Mouse (Mus musculus) olfactory bulb, adult 2 months (tissue): ENCODE results near the gene Mab21l1. TPM values are rescaled to one million over a fixed set of nuclear protein-coding genes. Genes with fewer than 3 reads are reported as not detected.

Experiments used
- H3K27ac ChIP-seq: fragments of 200-500 bp; 2 replicates; pipeline ENCODE4 v1.5.1; 2012; ENCODE audit warnings: low read depth, low read length; ENCODE audit not compliant: insufficient read depth
- H3K4me1 ChIP-seq: fragments of 200-500 bp; 2 replicates; pipeline ENCODE4 v1.6.1; 2012; ENCODE audit warnings: low read length; ENCODE audit not compliant: control insufficient read depth, insufficient read depth
- H3K4me3 ChIP-seq: fragments of 200-500 bp; 2 replicates; pipeline ENCODE4 v1.5.1; 2012; ENCODE audit warnings: mild to moderate bottlenecking, low read depth, low read length, moderate library complexity; ENCODE audit not compliant: insufficient read depth
- CTCF ChIP-seq: fragments of 200-500 bp; IDR thresholded peaks from 2 replicates; pipeline ENCODE4 v1.5.1; 2012; ENCODE audit warnings: low read depth, mild to moderate bottlenecking, low read length, moderate library complexity; ENCODE audit not compliant: insufficient read depth
- POLR2A ChIP-seq: fragments of 200-500 bp; IDR thresholded peaks from 2 replicates; pipeline ENCODE4 v1.6.1; 2012; ENCODE audit warnings: mild to moderate bottlenecking, low read depth, low read length, moderate library complexity; ENCODE audit not compliant: insufficient read depth
- WGBS: fragments of 180-500 bp; shearing (Covaris S2); methylation state at CpG from one replicate; pipeline ENCODE4 v1.1.7; 2018; 5-methylcytosine and 5-hydroxymethylcytosine counted together
- polyA plus RNA-seq: library from polyadenylated mRNA; stranded (reverse); fragments of >200 nt; gene quantifications from 2 replicates; pipeline ENCODE4 v1.2.4, GENCODE M21; 2012; ENCODE audit warnings: low replicate concordance; ENCODE audit not compliant: missing spikeins, insufficient read depth, insufficient read length

Mab21l1 gene
- polyA plus RNA-seq, 1 experiment = not detected

DNA sequence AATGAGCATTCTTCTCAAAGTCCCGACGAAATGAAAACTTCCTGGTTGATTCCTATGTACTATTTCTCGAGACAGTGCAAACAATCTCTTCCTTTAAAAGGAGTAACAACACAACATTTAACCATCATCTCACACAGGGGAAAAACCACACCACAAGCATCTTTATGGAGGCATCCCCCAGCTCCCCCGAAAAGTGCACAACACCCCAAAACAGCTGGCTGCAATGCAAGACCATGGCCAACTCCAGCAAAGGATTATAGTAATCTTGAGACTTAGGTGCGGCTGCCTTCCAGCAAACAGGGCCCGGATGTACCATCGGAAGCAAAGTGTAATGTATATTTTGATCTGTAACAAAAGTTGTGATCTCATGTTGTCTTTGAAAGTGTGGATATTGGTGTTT lies 1.8 kb downstream of the Mab21l1 start:
- H3K4me3 ChIP-seq = no peak overlapping the region
- peaks cover 10% of the 10 kb centered on the region; the same call in 1 of the 2 replicates for H3K4me1 ChIP-seq
- no peak for TF ChIP-seq CTCF
- no peak for TF ChIP-seq POLR2A
- WGBS = 90% methylated on average over 7 of the region's 7 CpGs
- H3K27ac ChIP-seq = no peak overlapping the region

DNA sequence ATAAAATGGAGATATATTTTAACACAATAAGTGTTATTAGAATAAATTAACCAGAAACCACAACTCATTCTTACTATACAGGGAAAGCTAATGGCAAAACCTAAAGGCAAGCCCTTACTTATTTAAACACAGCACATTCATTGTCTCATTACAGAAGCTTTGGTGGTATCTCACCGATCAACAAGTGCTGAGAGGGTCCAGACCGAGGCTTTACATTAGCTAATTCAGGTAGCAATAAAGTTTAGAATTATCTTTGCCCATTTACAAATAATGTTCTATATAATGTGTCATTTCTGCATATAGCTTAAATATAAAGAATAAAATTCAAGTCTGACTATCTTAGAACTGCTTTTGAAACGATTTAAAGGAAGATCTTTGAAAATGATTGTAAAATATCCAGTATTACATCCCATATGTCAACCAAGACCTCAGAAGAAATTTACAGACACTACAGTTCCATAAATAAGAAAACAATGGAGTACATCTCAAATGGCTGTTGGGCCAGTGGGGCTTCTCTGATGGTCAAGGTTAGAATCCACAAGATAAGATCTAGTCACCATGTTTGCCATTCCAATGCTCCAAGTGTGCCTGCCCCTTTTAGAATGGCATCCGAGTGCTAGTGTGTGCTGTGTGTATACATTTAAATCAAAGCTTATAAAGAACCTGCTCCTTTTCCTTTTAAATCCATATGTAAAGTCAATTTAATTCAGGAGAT lies 3.1 kb downstream of the Mab21l1 start:
- TF ChIP-seq POLR2A (no peak), CTCF (no peak)
- no peak overlapping the region for H3K4me3 ChIP-seq
- no peak overlapping the region for H3K27ac ChIP-seq
- WGBS = 95% methylated on average over 4 of the region's 4 CpGs
- peaks cover 5% of the 10 kb centered on the region; the same call in 1 of the 2 replicates for H3K4me1 ChIP-seq

DNA sequence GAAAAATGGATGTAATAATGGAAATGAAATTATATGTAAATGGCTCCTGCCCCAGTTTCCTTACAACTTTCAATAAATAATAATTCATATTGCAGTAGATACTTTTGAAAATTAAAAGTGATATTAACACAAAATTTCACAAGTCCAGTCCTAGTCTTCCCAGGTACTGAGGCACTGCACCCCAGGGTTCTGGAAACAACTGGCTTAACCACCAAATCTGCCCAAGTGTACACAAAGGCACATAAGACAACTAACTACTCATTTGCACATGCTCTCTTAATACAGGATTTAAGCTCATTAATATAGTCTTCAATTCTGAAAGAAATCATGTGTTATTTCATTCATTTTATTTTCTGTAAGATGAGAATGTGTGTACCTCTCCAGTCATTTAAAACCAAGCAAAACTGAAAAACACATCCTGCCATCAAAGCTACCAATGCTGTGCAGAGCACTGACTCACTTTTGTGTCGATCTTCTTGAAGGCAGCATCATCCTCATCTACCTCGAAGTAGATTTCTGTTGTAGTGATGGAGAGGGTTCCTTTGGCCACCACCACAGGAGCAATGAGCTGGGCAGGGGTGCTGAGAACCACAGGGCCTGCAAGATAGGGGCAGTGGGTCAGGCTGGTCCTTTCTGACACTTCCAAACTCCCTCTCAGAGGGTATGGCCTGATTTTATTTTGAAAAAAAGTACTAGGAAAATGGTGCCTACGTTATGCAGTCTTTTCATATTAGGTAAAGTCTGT lies 3.8 kb downstream of the Mab21l1 start:
- no peak overlapping the region for H3K4me3 ChIP-seq
- WGBS = 79% methylated on average over 3 of the region's 3 CpGs
- TF ChIP-seq POLR2A (no peak), CTCF (no peak)

DNA sequence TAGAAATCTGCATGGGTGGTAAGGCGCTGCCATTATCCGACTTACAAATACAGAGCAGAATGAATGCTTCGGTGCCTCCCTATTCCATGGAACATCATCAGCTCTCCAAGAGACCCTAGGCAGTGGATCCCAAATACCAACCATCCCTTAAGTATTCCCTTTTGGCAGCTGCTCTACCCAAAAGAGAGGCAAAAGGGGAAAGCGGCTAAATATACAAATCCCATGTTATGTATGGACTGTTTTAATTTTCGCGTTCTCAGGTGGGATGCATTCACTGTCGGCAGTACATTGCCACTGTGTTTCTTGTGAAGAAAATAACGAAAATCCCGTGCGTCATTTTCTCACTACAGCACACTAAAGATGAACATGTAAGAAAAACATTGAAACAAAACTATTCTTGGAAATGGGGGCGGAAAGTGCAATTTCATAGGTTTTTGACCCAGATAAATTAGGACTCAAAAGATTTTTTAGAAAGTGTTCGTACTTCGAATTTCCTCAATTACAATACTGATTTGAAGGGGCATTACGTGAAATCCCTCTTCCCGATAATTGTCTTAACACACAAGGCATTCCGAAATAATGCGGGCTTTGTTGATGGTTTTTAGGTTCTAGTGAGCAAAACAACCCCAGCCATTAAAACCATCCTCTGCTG lies 4.7 kb downstream of the Mab21l1 start:
- Histone ChIP-seq H3K4me1 (peaks cover 2% of the 10 kb centered on the region; the same call in 1 of the 2 replicates), H3K4me3 (peak overlapping the region; percentile 45), H3K27ac (no peak overlapping the region)
- 70% methylated on average over 17 of the region's 17 CpGs for WGBS
- TF ChIP-seq CTCF (no peak), POLR2A (no peak)

More for the DNA sequence above, 3.8 kb downstream of the Mab21l1 start:
- H3K4me1 ChIP-seq = peaks cover 2% of the 10 kb centered on the region; the same call in 1 of the 2 replicates
- no peak overlapping the region for H3K27ac ChIP-seq

DNA sequence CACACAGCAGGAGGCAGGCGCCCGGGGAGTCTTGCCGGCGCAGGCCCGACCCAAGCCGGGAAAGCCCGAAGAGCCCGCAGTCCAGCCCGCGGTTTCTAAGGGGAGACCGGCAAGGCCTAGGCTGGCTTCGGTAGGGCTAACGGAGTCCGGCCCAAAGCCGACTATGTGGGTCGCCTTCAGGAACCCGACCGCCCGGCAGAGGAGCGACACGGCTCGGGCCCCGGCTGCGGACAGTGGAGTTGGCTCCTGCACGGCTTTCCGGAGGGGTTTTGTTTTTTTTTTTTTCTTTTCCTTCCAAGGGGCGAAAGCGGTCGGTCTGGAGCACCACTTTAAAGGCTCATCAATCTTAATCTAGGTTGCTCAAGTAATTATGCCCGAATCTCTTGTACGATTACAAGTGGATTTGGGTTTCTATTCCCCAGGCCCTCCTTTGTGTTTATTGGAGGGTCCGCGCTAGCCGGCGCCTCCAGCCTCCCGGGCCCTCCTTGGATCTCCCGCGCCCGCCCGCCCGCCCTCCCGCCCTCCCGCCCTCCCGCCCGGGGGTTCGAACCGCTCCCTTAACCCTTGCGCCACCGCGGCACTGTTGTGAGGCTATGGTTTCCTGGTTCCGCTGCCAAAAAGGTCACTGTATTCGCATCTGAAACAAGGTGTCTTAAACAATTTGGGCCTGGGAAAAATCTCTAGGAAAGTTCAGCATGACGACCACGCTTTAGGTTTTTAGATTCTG lies 5.3 kb downstream of the Mab21l1 start:
- no peak overlapping the region for H3K27ac ChIP-seq
- H3K4me3 ChIP-seq = peak overlapping the region; percentile 45
- WGBS = 18% methylated on average over 54 of the region's 54 CpGs
- H3K4me1 ChIP-seq = peaks cover 2% of the 10 kb centered on the region; the same call in 1 of the 2 replicates
- TF ChIP-seq CTCF = no peak

DNA sequence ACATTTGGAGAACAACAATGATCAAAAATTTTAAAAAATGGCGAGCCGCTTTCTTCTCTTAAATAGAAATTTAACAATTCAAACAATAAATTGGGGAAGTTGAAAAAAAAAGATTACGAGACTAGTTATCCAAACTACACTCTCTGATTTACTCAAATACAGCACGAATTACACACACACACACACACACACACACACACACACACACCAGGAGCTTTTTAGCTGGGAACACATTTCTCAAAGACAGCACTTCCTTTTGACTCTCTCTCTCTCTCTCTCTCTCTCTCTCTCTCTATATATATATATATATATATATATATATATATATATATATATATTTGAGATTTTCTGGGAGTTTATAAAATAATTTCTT lies 5.9 kb downstream of the Mab21l1 start:
- H3K27ac ChIP-seq = no peak overlapping the region
- no peak overlapping the region for H3K4me3 ChIP-seq
- WGBS = 60% methylated on average over 4 of the region's 4 CpGs
- peaks cover 2% of the 10 kb centered on the region; the same call in 1 of the 2 replicates for H3K4me1 ChIP-seq
- TF ChIP-seq POLR2A = no peak
- TF ChIP-seq CTCF = no peak

DNA sequence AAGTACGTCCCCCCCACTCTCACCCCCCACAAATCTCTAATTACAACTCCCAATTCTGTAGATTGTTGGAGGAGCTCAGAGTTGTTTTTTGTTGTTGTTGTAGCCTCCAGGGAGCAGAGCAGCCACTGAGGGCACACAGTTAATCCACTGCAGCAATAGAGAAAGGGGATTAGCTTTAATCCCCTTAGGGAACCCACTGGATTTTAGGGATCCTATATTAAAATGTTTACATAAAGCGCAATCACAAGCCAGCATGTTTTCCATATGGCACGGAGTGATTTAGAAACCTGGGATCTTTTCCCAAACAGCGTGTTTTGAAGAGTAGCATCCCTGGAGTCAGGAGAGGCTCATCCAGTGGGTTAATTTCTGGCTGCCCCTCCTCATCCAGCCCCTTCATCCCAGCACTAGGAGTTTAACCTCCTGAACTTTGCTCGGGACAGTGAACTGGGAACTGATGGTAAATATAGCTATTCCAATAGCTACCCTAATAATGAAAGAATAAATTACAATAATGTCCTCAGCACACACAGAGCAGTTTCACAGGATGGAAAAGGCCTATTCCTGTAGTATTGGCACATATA lies 6.4 kb downstream of the Mab21l1 start:
- no peak for TF ChIP-seq CTCF
- no peak for TF ChIP-seq POLR2A
- no peak overlapping the region for H3K27ac ChIP-seq
- WGBS = 83% methylated on average over 5 of the region's 5 CpGs
- H3K4me3 ChIP-seq = no peak overlapping the region
- peaks cover 2% of the 10 kb centered on the region; the same call in 1 of the 2 replicates for H3K4me1 ChIP-seq

DNA sequence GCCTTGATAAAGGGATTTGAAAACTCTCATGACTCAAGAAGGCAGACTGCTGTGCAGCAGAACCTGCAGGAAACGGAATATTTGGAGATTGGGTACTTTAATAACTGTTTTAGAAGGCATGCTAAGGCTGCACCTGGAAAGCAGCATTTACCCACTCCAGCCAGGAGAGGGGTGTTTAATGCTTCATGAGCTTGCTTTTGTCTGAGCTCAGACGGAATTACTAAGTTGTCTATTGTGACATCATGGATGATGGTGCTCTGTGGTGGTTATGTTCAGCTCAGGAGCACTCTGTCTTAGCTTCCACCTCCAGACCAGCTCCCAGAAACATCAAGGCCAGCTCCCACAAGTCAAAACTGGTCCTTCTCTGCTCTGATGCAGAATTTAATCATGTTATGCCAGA lies 7.5 kb downstream of the Mab21l1 start:
- WGBS = 36% methylated on average over 2 of the region's 2 CpGs
- no peak for TF ChIP-seq POLR2A
- no peak for TF ChIP-seq CTCF
- Histone ChIP-seq H3K4me1 (peaks cover 4% of the 10 kb centered on the region; the same call in 1 of the 2 replicates), H3K27ac (no peak overlapping the region), H3K4me3 (no peak overlapping the region)

DNA sequence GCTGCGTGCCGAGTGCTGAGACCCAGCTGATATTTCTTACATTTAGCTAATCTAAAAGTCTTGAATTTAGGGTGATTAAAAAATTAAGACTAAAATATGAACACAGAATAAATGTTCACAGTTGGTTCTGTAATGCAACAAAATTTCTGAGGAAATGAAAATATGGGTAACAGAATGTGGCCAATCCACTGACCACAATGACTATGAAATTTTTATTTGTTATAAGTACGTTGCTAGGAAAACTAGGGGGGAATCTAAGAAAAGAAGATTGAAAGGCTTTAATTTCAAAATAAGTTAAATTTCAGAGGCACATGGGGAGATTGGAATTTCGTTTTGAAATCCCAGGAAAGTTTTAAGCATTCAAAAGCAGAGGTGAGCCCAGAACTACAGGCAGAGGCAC lies 8.3 kb downstream of the Mab21l1 start:
- Histone ChIP-seq H3K27ac (no peak overlapping the region), H3K4me3 (no peak overlapping the region), H3K4me1 (peaks cover 4% of the 10 kb centered on the region; the same call in 1 of the 2 replicates)
- WGBS = 91% methylated on average over 4 of the region's 4 CpGs
- TF ChIP-seq CTCF = no peak
- no peak for TF ChIP-seq POLR2A
